Mouse (Mus musculus): Measurements from ENCODE around the gene Kcnj15.

Gene Kcnj15

GRCm38 (mm10) chr16:95248646-95249045 lies 8.7 kb upstream of the Kcnj15 start:
- no peak for DNase-seq

- no peak for DNase-seq
Measured at GRCm38 (mm10) chr16:95256648-95257047, 710 bp upstream of the Kcnj15 start.

- DNase-seq, result no peak
Measured at GRCm38 (mm10) chr16:95258100-95258499, 742 bp downstream of the Kcnj15 start.

- no peak for DNase-seq
Measured at GRCm38 (mm10) chr16:95259505-95259904, 2.1 kb downstream of the Kcnj15 start.

- DNase-seq, result no peak
Measured at GRCm38 (mm10) chr16:95260693-95261092, 3.3 kb downstream of the Kcnj15 start.

GRCm38 (mm10) chr16:95261807-95262206 lies 4.4 kb downstream of the Kcnj15 start:
- no peak for DNase-seq

- no peak for DNase-seq
Measured at GRCm38 (mm10) chr16:95262706-95263363, 5.5 kb downstream of the Kcnj15 start.

- DNase-seq, result no peak
Measured at GRCm38 (mm10) chr16:95264324-95264723, 7.0 kb downstream of the Kcnj15 start.

- no peak for DNase-seq
Measured at GRCm38 (mm10) chr16:95267481-95268183, 10.3 kb downstream of the Kcnj15 start.

GRCm38 (mm10) chr16:95269610-95270009 lies 12.3 kb downstream of the Kcnj15 start:
- DNase-seq, result no peak

- no peak for DNase-seq
Measured at GRCm38 (mm10) chr16:95273101-95273500, 15.7 kb downstream of the Kcnj15 start.

GRCm38 (mm10) chr16:95275713-95276502 lies 18.6 kb downstream of the Kcnj15 start:
- DNase-seq, result no peak

GRCm38 (mm10) chr16:95279015-95279414 lies 21.7 kb downstream of the Kcnj15 start:
- no peak for DNase-seq

GRCm38 (mm10) chr16:95280338-95280737 lies 23.0 kb downstream of the Kcnj15 start:
- DNase-seq, result no peak

GRCm38 (mm10) chr16:95283369-95283768 lies 26.0 kb downstream of the Kcnj15 start:
- DNase-seq, result no peak

- DNase-seq, result no peak
Measured at GRCm38 (mm10) chr16:95284085-95284727, 26.8 kb downstream of the Kcnj15 start.

- DNase-seq, result no peak
Measured at GRCm38 (mm10) chr16:95285043-95285442, 27.7 kb downstream of the Kcnj15 start.

- DNase-seq, result no peak
Measured at GRCm38 (mm10) chr16:95285767-95286166, 28.4 kb downstream of the Kcnj15 start.

GRCm38 (mm10) chr16:95287656-95288055 lies 30.3 kb downstream of the Kcnj15 start:
- no peak for DNase-seq

GRCm38 (mm10) chr16:95289375-95289774 lies 32.0 kb downstream of the Kcnj15 start:
- no peak for DNase-seq

- no peak for DNase-seq
Measured at GRCm38 (mm10) chr16:95291450-95292101, 34.2 kb downstream of the Kcnj15 start.

- DNase-seq, result no peak
Measured at GRCm38 (mm10) chr16:95292843-95293505, 35.6 kb downstream of the Kcnj15 start.

All from cerebellum, adult 18-20 months (tissue).